Mouse (Mus musculus) liver, embryonic 14.5 days (tissue): ENCODE measurements around the gene Ptk7. TPM values are rescaled to one million over a fixed set of nuclear protein-coding genes. Genes with fewer than 3 reads are reported as not detected.

Source experiments
- ATAC-seq: fragments of 200-750 bp; cut with Nextera tagmentation; 2 replicates; pipeline ENCODE4 v1.8.0; 2017; ENCODE audit warnings: moderate number of reproducible peaks, mild to moderate bottlenecking, moderate library complexity; ENCODE audit not compliant: insufficient read depth
- DNase-seq, 3 experiments: peaks; one replicate each; pipeline ENCODE4 v3.0.0-alpha.2; 2012 to 2013; ENCODE audit warnings: low read depth in 3 of 3, low spot score in 3 of 3
- H3K27ac ChIP-seq: fragments of 300-500 bp; sonication (generic); 2 replicates; pipeline ENCODE4 v1.5.1; 2014; ENCODE audit warnings: moderate library complexity, mild to moderate bottlenecking, control low read depth, inconsistent platforms
- H3K27me3 ChIP-seq: fragments of 300-500 bp; sonication (generic); 2 replicates; pipeline ENCODE4 v1.6.1; 2014; ENCODE audit warnings: mild to moderate bottlenecking, low read length, moderate library complexity; ENCODE audit not compliant: control insufficient read depth, insufficient read depth
- H3K36me3 ChIP-seq: fragments of 300-500 bp; sonication (generic); replicated peaks from 2 replicates; pipeline ENCODE4 v1.6.1; 2014; ENCODE audit warnings: low read depth; ENCODE audit not compliant: control insufficient read depth, insufficient read depth
- H3K4me1 ChIP-seq, 2 experiments: fragments of 200-500 bp in 1 of 2; fragments of 300-500 bp in 1 of 2; sonication (generic) in 1 of 2; replicated peaks; 2 replicates each; pipeline ENCODE4 v1.6.1; 2012 to 2014; ENCODE audit warnings: antibody characterized with exemption in 1 of 2, inconsistent platforms in 1 of 2, low read length in 1 of 2; ENCODE audit not compliant: control insufficient read depth in 2 of 2, insufficient read depth in 2 of 2
- H3K4me2 ChIP-seq: fragments of 300-500 bp; sonication (generic); 2 replicates; pipeline ENCODE4 v1.6.1; 2014; ENCODE audit warnings: low read depth, mild to moderate bottlenecking, control low read depth, moderate library complexity
- H3K4me3 ChIP-seq, 2 experiments: fragments of 200-500 bp in 1 of 2; fragments of 300-500 bp in 1 of 2; sonication (generic) in 1 of 2; 2 replicates each; pipeline ENCODE4 v1.5.1; 2012 to 2014; ENCODE audit warnings: low read depth in 2 of 2, low read length in 2 of 2, mild to moderate bottlenecking in 2 of 2, control low read depth in 1 of 2, inconsistent platforms in 1 of 2, moderate library complexity in 1 of 2; ENCODE audit not compliant: insufficient read depth in 1 of 2
- H3K9ac ChIP-seq: fragments of 300-500 bp; sonication (generic); replicated peaks from 2 replicates; pipeline ENCODE4 v1.6.1; 2014; ENCODE audit warnings: mild to moderate bottlenecking, control low read depth, moderate library complexity
- H3K9me3 ChIP-seq: fragments of 300-500 bp; sonication (generic); 2 replicates; pipeline ENCODE4 v1.6.1; 2016; ENCODE audit warnings: low read length, mixed read lengths; ENCODE audit not compliant: control insufficient read depth
- CTCF ChIP-seq: IDR thresholded peaks from 2 replicates; pipeline ENCODE4 v1.5.1; 2016; ENCODE audit warnings: antibody characterized with exemption, low read depth, control low read depth
- EP300 ChIP-seq: IDR thresholded peaks from 2 replicates; pipeline ENCODE4 v1.6.1; 2016; ENCODE audit warnings: antibody characterized with exemption, low read depth
- WGBS: fragments of 180-500 bp; shearing (Covaris S2); extraction: QIAGEN DNeasy Blood & Tissue Kit; methylation state at CpG from one replicate; pipeline ENCODE4 v1.1.7; 2014; ENCODE audit not compliant: insufficient replicate concordance; 5-methylcytosine and 5-hydroxymethylcytosine counted together
- microRNA-seq: library from miRNA; unstranded; fragments of <30 nt; microRNA quantifications from one replicate; pipeline ENCODE4, GENCODE M21; 2016
- polyA plus RNA-seq, 2 experiments: library from polyadenylated mRNA; depleted of rRNA in 1 of 2; stranded (reverse) in 1 of 2; unstranded in 1 of 2; fragments of >200 nt; fragmentation: Nextera tagmentation in 1 of 2; extraction: Ambion mirVana in 1 of 2; gene quantifications; 2 replicates each; pipeline versions ENCODE4 v1.2.1 to v1.2.3; 2012 to 2014

The Ptk7 gene
- polyA plus RNA-seq, 2 experiments: 3.0 to 3.6 TPM

DNA sequence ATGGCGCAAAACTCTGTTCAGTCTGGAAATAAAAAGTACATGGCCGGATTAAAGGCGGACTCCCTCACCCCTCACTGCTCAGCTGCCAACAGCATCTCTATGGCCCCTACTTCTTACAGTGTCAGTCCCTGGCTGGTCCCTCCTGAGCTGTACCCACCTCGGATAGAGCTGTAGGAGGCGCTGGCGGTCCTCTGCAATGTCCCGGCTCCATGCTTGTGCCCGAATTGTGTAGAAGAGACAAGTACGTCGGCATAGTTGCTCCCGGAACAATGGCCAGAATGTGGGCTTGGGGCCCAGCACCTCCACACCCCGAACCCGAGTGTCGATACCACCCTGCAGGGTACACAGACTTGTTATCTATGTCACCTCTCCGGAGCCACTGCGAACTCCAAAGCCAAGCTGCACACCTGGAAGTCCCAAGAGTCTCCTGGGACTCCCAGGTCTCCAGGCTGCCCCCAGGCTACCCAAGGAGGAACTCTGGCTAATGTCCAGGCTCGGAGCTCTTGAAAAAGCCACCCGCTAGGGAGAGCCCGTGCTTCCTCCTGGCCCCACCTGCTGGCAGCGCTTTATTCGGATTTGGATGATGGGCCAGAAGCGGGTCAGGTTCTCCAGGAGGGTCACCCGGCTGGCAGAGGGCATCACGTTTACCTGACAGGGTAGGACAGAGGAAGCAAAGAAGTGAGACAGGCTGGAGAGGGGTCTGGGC lies 107.2 kb downstream of the Ptk7 start:
- Histone ChIP-seq H3K27ac (no peak overlapping the region), H3K4me3 (no peak overlapping the region), H3K27me3 (peaks cover 3% of the 10 kb centered on the region), H3K4me1 (no peaks in the 10 kb centered on the region), H3K9ac (no peak overlapping the region), H3K36me3 (no peaks in the 10 kb centered on the region), H3K4me2 (no peak overlapping the region), H3K9me3 (no peaks in the 10 kb centered on the region)
- 38% methylated on average over 24 of the region's 24 CpGs for WGBS
- ATAC-seq (no peak), DNase-seq (no peak)
- TF ChIP-seq CTCF: peak; percentile 36; the same call in 1 of the 2 replicates
- no peak for TF ChIP-seq EP300

DNA sequence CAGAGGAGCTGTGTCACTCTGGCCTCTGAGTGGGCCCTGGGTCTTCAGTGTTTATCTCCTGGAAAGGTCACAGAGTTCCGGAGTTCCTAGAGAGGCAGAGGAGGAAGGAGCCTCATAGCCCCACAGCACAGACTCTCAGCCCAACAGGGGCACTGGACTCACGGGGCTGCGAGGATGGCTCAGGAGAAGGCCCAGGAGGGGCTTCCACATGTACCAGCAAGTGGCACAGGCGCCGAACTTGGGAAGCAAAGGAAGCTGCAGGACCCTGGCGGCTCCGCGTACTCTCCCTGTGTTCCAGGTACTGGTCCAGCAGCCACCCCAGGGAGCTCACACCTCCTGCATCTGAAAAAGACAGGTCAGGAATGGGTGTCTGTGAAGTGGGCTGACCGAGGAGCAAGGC lies 108.1 kb downstream of the Ptk7 start:
- 67% methylated on average over 9 of the region's 9 CpGs for WGBS
- H3K27me3 ChIP-seq: peaks cover 3% of the 10 kb centered on the region
- no peak overlapping the region for H3K4me2 ChIP-seq
- no peaks in the 10 kb centered on the region for H3K4me1 ChIP-seq
- no peak for ATAC-seq
- H3K36me3 ChIP-seq: no peaks in the 10 kb centered on the region
- no peak overlapping the region for H3K4me3 ChIP-seq
- H3K9me3 ChIP-seq: no peaks in the 10 kb centered on the region
- no peak overlapping the region for H3K27ac ChIP-seq
- TF ChIP-seq EP300 (no peak), CTCF (no peak)
- no peak overlapping the region for H3K9ac ChIP-seq
- no peak for DNase-seq

DNA sequence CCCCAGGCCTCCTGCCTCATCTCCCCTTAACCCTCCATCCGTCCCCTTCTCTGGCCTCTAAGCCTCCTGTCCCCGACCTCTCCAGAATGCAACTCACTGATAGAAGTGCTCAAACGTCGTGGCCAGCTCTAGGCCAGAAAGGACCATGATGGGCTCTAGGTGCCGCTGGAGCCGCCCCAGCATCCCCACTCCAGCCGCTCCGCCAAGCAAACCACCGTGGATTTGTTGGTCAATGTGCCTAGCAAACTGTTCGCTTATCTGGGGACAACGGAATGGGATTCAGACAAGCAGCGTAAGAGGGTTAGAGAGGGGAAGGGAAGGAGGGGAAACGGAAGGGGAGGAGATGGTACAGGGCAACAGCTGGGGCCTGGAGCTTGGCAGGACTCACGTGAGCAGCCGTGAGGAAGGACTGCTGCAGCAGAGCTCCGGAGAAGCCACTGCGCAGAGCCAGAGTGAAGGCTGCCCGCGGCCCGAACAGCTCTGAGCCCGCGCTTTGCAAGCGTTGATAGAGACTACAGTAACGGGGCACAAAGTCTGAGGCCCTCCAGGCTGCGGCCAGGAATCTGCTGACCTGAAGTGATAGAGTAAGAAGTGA lies 108.8 kb downstream of the Ptk7 start:
- WGBS: 21% methylated on average over 25 of the region's 25 CpGs
- Histone ChIP-seq H3K4me2 (no peak overlapping the region), H3K4me1 (no peaks in the 10 kb centered on the region), H3K4me3 (no peak overlapping the region), H3K36me3 (no peaks in the 10 kb centered on the region), H3K27ac (no peak overlapping the region), H3K27me3 (peaks cover 3% of the 10 kb centered on the region), H3K9ac (no peak overlapping the region), H3K9me3 (no peaks in the 10 kb centered on the region)
- TF ChIP-seq EP300 (no peak), CTCF (no peak)
- ATAC-seq: no peak
- DNase-seq: no peak

DNA sequence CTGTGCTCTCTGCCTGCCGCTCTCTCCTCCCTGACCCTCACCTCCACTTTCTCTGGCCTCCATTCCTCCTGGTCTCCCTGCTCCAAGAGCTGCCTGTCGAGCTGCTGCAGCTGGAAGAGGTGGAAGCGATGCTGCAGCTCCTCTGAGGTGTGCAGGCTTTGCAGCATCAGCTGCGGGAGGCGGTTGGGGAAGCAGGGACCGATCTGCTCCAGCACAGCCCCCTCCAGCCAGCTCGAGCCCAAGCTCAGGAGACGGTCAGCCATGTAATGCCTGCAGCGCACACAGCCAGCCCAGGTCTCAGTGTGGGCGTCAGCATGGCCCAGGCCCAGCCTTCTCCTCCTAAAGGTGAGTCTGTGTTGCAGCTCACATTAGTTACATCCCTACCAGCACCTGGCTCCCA lies 109.3 kb downstream of the Ptk7 start:
- 52% methylated on average over 10 of the region's 10 CpGs for WGBS
- TF ChIP-seq EP300 (no peak), CTCF (no peak)
- H3K9ac ChIP-seq: no peak overlapping the region
- no peak overlapping the region for H3K27ac ChIP-seq
- no peak overlapping the region for H3K4me2 ChIP-seq
- no peak overlapping the region for H3K4me3 ChIP-seq
- ATAC-seq: no peak
- H3K27me3 ChIP-seq: peaks cover 3% of the 10 kb centered on the region
- no peaks in the 10 kb centered on the region for H3K4me1 ChIP-seq
- no peak for DNase-seq
- no peaks in the 10 kb centered on the region for H3K9me3 ChIP-seq
- H3K36me3 ChIP-seq: no peaks in the 10 kb centered on the region

Small RNAs within 50 kb of the gene (microRNA-seq; reads per million reads assigned to microRNA genes)
- not detected for gene Mir6976

Other genes with a start within 250 kb of the Ptk7 start
- 1.1 and 2.1 TPM in 2 replicates for gene Zfp318, start 245.8 kb downstream of the Ptk7 start, polyA plus RNA-seq (2012; rRNA removed)
- gene Zfp318, start 245.8 kb downstream of the Ptk7 start, polyA plus RNA-seq (2014; fragmentation: Nextera tagmentation; extraction: Ambion mirVana): 1.5 and 1.9 TPM in 2 replicates
- 0.05 TPM in 1 of 2 replicates, not detected in the other for gene Crip3, start 200.6 kb downstream of the Ptk7 start, polyA plus RNA-seq (2012; rRNA removed)
- not detected in 2 replicates for gene Crip3, start 200.6 kb downstream of the Ptk7 start, polyA plus RNA-seq (2014; fragmentation: Nextera tagmentation; extraction: Ambion mirVana)
- 0.03 and 0.04 TPM in 2 replicates for gene Slc22a7, start 191.0 kb downstream of the Ptk7 start, polyA plus RNA-seq (2012; rRNA removed)
- gene Slc22a7, start 191.0 kb downstream of the Ptk7 start, polyA plus RNA-seq (2014; fragmentation: Nextera tagmentation; extraction: Ambion mirVana): 0.09 TPM in 1 of 2 replicates, not detected in the other
- gene Ttbk1, start 141.8 kb downstream of the Ptk7 start, polyA plus RNA-seq (2012; rRNA removed): 0.02 and 0.04 TPM in 2 replicates
- not detected in 2 replicates for gene Ttbk1, start 141.8 kb downstream of the Ptk7 start, polyA plus RNA-seq (2014; fragmentation: Nextera tagmentation; extraction: Ambion mirVana)
- gene Dnph1, start 132.8 kb downstream of the Ptk7 start, polyA plus RNA-seq (2012; rRNA removed): 12.0 and 14.0 TPM in 2 replicates
- gene Dnph1, start 132.8 kb downstream of the Ptk7 start, polyA plus RNA-seq (2014; fragmentation: Nextera tagmentation; extraction: Ambion mirVana): 20.0 and 24.2 TPM in 2 replicates
- gene Cul9, start 83.1 kb downstream of the Ptk7 start, polyA plus RNA-seq (2012; rRNA removed): 0.59 and 0.92 TPM in 2 replicates
- 0.34 and 0.46 TPM in 2 replicates for gene Cul9, start 83.1 kb downstream of the Ptk7 start, polyA plus RNA-seq (2014; fragmentation: Nextera tagmentation; extraction: Ambion mirVana)
- gene Srf, start 73.3 kb downstream of the Ptk7 start, polyA plus RNA-seq (2012; rRNA removed): 16.0 and 22.0 TPM in 2 replicates
- gene Srf, start 73.3 kb downstream of the Ptk7 start, polyA plus RNA-seq (2014; fragmentation: Nextera tagmentation; extraction: Ambion mirVana): 2.5 and 2.6 TPM in 2 replicates
- gene Klc4, start 16.5 kb upstream of the Ptk7 start, polyA plus RNA-seq (2012; rRNA removed): 3.4 and 3.5 TPM in 2 replicates
- 5.2 and 5.5 TPM in 2 replicates for gene Klc4, start 16.5 kb upstream of the Ptk7 start, polyA plus RNA-seq (2014; fragmentation: Nextera tagmentation; extraction: Ambion mirVana)
- 36.1 and 46.6 TPM in 2 replicates for gene Mrpl2, start 16.7 kb upstream of the Ptk7 start, polyA plus RNA-seq (2012; rRNA removed)
- gene Mrpl2, start 16.7 kb upstream of the Ptk7 start, polyA plus RNA-seq (2014; fragmentation: Nextera tagmentation; extraction: Ambion mirVana): 84.6 and 91.0 TPM in 2 replicates
- 11.3 and 14.9 TPM in 2 replicates for gene Cul7, start 20.8 kb upstream of the Ptk7 start, polyA plus RNA-seq (2012; rRNA removed)
- 7.1 and 8.3 TPM in 2 replicates for gene Cul7, start 20.8 kb upstream of the Ptk7 start, polyA plus RNA-seq (2014; fragmentation: Nextera tagmentation; extraction: Ambion mirVana)
- gene Rrp36, start 44.8 kb upstream of the Ptk7 start, polyA plus RNA-seq (2012; rRNA removed): 16.4 and 20.3 TPM in 2 replicates
- gene Rrp36, start 44.8 kb upstream of the Ptk7 start, polyA plus RNA-seq (2014; fragmentation: Nextera tagmentation; extraction: Ambion mirVana): 11.4 and 14.0 TPM in 2 replicates
- 27.3 and 34.4 TPM in 2 replicates for gene Mea1, start 49.3 kb upstream of the Ptk7 start, polyA plus RNA-seq (2012; rRNA removed)
- 61.7 and 62.4 TPM in 2 replicates for gene Mea1, start 49.3 kb upstream of the Ptk7 start, polyA plus RNA-seq (2014; fragmentation: Nextera tagmentation; extraction: Ambion mirVana)
- gene Klhdc3, start 51.4 kb upstream of the Ptk7 start, polyA plus RNA-seq (2012; rRNA removed): 40.2 and 41.5 TPM in 2 replicates
- 46.3 and 49.4 TPM in 2 replicates for gene Klhdc3, start 51.4 kb upstream of the Ptk7 start, polyA plus RNA-seq (2014; fragmentation: Nextera tagmentation; extraction: Ambion mirVana)
- 21.3 and 24.1 TPM in 2 replicates for gene Ppp2r5d, start 75.6 kb upstream of the Ptk7 start, polyA plus RNA-seq (2012; rRNA removed)
- gene Ppp2r5d, start 75.6 kb upstream of the Ptk7 start, polyA plus RNA-seq (2014; fragmentation: Nextera tagmentation; extraction: Ambion mirVana): 23.6 and 24.4 TPM in 2 replicates
- 9.3 and 9.6 TPM in 2 replicates for gene Pex6, start 82.0 kb upstream of the Ptk7 start, polyA plus RNA-seq (2012; rRNA removed)
- gene Pex6, start 82.0 kb upstream of the Ptk7 start, polyA plus RNA-seq (2014; fragmentation: Nextera tagmentation; extraction: Ambion mirVana): 5.3 and 7.1 TPM in 2 replicates
- 15.7 and 18.3 TPM in 2 replicates for gene Gnmt, start 99.7 kb upstream of the Ptk7 start, polyA plus RNA-seq (2012; rRNA removed)
- gene Gnmt, start 99.7 kb upstream of the Ptk7 start, polyA plus RNA-seq (2014; fragmentation: Nextera tagmentation; extraction: Ambion mirVana): 30.8 and 31.2 TPM in 2 replicates
- 15.0 and 18.0 TPM in 2 replicates for gene Cnpy3, start 122.7 kb upstream of the Ptk7 start, polyA plus RNA-seq (2012; rRNA removed)
- 17.7 and 20.7 TPM in 2 replicates for gene Cnpy3, start 122.7 kb upstream of the Ptk7 start, polyA plus RNA-seq (2014; fragmentation: Nextera tagmentation; extraction: Ambion mirVana)
- 0.04 TPM in 2 replicates for gene Ptcra, start 134.2 kb upstream of the Ptk7 start, polyA plus RNA-seq (2012; rRNA removed)
- 0.10 and 0.18 TPM in 2 replicates for gene Ptcra, start 134.2 kb upstream of the Ptk7 start, polyA plus RNA-seq (2014; fragmentation: Nextera tagmentation; extraction: Ambion mirVana)
- gene 2310039H08Rik, start 143.1 kb upstream of the Ptk7 start, polyA plus RNA-seq (2012; rRNA removed): 36.7 and 37.2 TPM in 2 replicates
- gene 2310039H08Rik, start 143.1 kb upstream of the Ptk7 start, polyA plus RNA-seq (2014; fragmentation: Nextera tagmentation; extraction: Ambion mirVana): 62.7 and 63.3 TPM in 2 replicates
- 23.2 and 38.0 TPM in 2 replicates for gene Rpl7l1, start 153.2 kb upstream of the Ptk7 start, polyA plus RNA-seq (2012; rRNA removed)
- gene Rpl7l1, start 153.2 kb upstream of the Ptk7 start, polyA plus RNA-seq (2014; fragmentation: Nextera tagmentation; extraction: Ambion mirVana): 65.5 and 75.3 TPM in 2 replicates
- 2.5 and 3.0 TPM in 2 replicates for gene Bicral, start 229.0 kb upstream of the Ptk7 start, polyA plus RNA-seq (2012; rRNA removed)
- 3.4 and 3.5 TPM in 2 replicates for gene Bicral, start 229.0 kb upstream of the Ptk7 start, polyA plus RNA-seq (2014; fragmentation: Nextera tagmentation; extraction: Ambion mirVana)